Mouse (Mus musculus) megakaryocyte, embryonic 14.5 days (primary cell): ENCODE measurements around the gene Sapcd1.

Source experiments
- FLI1 ChIP-seq: IDR thresholded peaks from 2 replicates; pipeline ENCODE4 v1.6.1; 2012; ENCODE audit warnings: low read length, inconsistent platforms, mixed read lengths
- GATA1 ChIP-seq: IDR thresholded peaks from 3 replicates; pipeline ENCODE4 v1.6.1; 2012; ENCODE audit warnings: mixed read lengths, low read length, inconsistent platforms, borderline replicate concordance

- TF ChIP-seq GATA1 (no peak), FLI1 (no peak)
Measured at GRCm38 (mm10) chr17:35063466-35063865, 35.6 kb upstream of the Sapcd1 start.
